Mouse (Mus musculus) midbrain, embryonic 15.5 days (tissue): ENCODE data around the gene Gm27027. TPM values are rescaled to one million over a fixed set of nuclear protein-coding genes. Genes with fewer than 3 reads are reported as not detected.

Source experiments
- ATAC-seq: fragments of 200-750 bp; cut with Nextera tagmentation; replicated peaks from 2 replicates; pipeline ENCODE4 v1.8.0; 2017; ENCODE audit warnings: moderate TSS enrichment
- H3K27ac ChIP-seq: fragments of 300-500 bp; sonication (generic); 2 replicates; pipeline ENCODE4 v1.5.1; 2015; ENCODE audit warnings: mild to moderate bottlenecking, inconsistent platforms
- H3K27me3 ChIP-seq: fragments of 300-500 bp; sonication (generic); replicated peaks from 2 replicates; pipeline ENCODE4 v1.6.1; 2015; ENCODE audit warnings: inconsistent platforms
- H3K36me3 ChIP-seq: fragments of 300-500 bp; sonication (generic); replicated peaks from 2 replicates; pipeline ENCODE4 v1.6.1; 2015; ENCODE audit warnings: inconsistent platforms
- H3K4me1 ChIP-seq: fragments of 300-500 bp; sonication (generic); 2 replicates; pipeline ENCODE4 v1.6.1; 2015; ENCODE audit warnings: inconsistent platforms
- H3K4me2 ChIP-seq: fragments of 300-500 bp; sonication (generic); 2 replicates; pipeline ENCODE4 v1.6.1; 2015; ENCODE audit warnings: inconsistent platforms, mild to moderate bottlenecking, moderate library complexity
- H3K4me3 ChIP-seq: fragments of 300-500 bp; sonication (generic); 2 replicates; pipeline ENCODE4 v1.5.1; 2015; ENCODE audit warnings: mild to moderate bottlenecking, inconsistent platforms
- H3K9ac ChIP-seq: fragments of 300-500 bp; sonication (generic); 2 replicates; pipeline ENCODE4 v1.6.1; 2015; ENCODE audit warnings: mild to moderate bottlenecking, inconsistent platforms
- H3K9me3 ChIP-seq: fragments of 300-500 bp; sonication (generic); 2 replicates; pipeline ENCODE4 v1.6.1; 2016; ENCODE audit warnings: inconsistent platforms
- WGBS: fragments of 180-500 bp; shearing (Covaris S2); methylation state at CpG from one replicate; pipeline ENCODE4 v1.1.7; 2015; ENCODE audit warnings: mixed read lengths; 5-methylcytosine and 5-hydroxymethylcytosine counted together
- polyA plus RNA-seq: library from polyadenylated mRNA; unstranded; fragments of >200 nt; fragmentation: Nextera tagmentation; extraction: Ambion mirVana; gene quantifications from 2 replicates; pipeline ENCODE4 v1.2.1, GENCODE M21; 2015

Gene Gm27027
- polyA plus RNA-seq, 1 experiment from 2014 or later: not detected

- Histone ChIP-seq H3K4me1 (no peaks in the 10 kb centered on the region), H3K27ac (no peak overlapping the region), H3K9ac (no peak overlapping the region), H3K4me3 (no peak overlapping the region), H3K36me3 (peaks cover 40% of the 10 kb centered on the region), H3K27me3 (no peaks in the 10 kb centered on the region), H3K4me2 (no peak overlapping the region), H3K9me3 (no peaks in the 10 kb centered on the region)
- WGBS: 87% methylated on average over 4 of the region's 4 CpGs
- ATAC-seq: 0 out of 2 replicates have a peak, but pooled peaks have one; percentile 37
These were observed 5.8 kb upstream of the Gm27027 start for GRCm38 (mm10) chr2:94001918-94002317.

- Histone ChIP-seq H3K9ac (no peak overlapping the region), H3K4me3 (no peak overlapping the region), H3K36me3 (peaks cover 41% of the 10 kb centered on the region), H3K4me1 (no peaks in the 10 kb centered on the region), H3K4me2 (no peak overlapping the region), H3K9me3 (no peaks in the 10 kb centered on the region), H3K27me3 (no peaks in the 10 kb centered on the region), H3K27ac (no peak overlapping the region)
- 94% methylated on average over 6 of the region's 6 CpGs for WGBS
- ATAC-seq: no peak
These were observed 5.3 kb upstream of the Gm27027 start for GRCm38 (mm10) chr2:94001411-94001810.

DNA sequence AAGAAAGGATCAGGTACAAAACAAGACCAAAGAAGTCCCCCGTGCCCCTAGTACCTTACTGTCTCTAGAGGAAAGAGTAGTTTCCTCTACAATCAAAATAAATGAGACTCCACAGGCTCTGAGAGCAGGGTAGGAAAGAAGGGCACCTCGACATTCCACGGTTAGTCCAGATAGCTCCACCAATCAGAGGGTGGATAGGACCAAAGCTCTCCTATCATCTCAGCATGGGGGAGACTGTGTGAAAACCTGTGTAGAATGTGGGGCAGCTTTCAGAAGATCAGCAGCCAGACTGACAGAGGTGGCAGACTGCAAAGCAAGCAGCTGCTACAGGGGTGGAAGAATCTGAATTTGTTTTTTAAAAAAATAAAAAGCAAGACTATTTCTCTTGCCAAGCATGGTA lies 3.3 kb downstream of the Gm27027 start:
- H3K9ac ChIP-seq: no peak overlapping the region
- H3K4me3 ChIP-seq: no peak overlapping the region
- ATAC-seq: peak; percentile 71
- peaks cover 29% of the 10 kb centered on the region for H3K36me3 ChIP-seq
- no peaks in the 10 kb centered on the region for H3K27me3 ChIP-seq
- no peak overlapping the region; the same call in 1 of the 2 replicates for H3K4me2 ChIP-seq
- WGBS: 41% methylated on average over 3 of the region's 3 CpGs
- no peaks in the 10 kb centered on the region for H3K9me3 ChIP-seq
- H3K4me1 ChIP-seq: peaks cover 10% of the 10 kb centered on the region
- peak overlapping the region; percentile 55 for H3K27ac ChIP-seq

DNA sequence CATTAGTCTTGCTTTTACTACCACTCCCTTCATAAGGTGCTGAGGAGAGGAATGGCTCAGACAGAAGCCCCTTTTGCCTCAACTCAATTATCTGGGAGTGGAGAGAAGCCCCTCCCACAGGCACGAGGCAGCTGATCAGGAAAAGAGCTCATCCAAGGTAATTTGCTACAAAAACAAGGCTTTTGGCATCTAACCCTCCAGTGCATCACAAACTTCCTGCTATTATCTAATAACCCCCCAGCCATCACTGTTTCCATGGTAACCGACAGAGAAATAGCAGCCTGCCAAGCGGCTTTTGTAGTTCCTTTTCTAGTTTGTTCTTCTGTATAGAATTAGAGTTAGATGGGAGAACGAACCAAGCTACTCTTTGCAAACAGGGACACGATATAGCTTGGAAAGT lies 3.9 kb downstream of the Gm27027 start:
- Histone ChIP-seq H3K4me1 (peaks cover 10% of the 10 kb centered on the region), H3K4me2 (no peak overlapping the region; the same call in 1 of the 2 replicates), H3K36me3 (peaks cover 29% of the 10 kb centered on the region), H3K27ac (peak overlapping the region; percentile 55), H3K9me3 (no peaks in the 10 kb centered on the region), H3K9ac (no peak overlapping the region), H3K27me3 (no peaks in the 10 kb centered on the region), H3K4me3 (no peak overlapping the region)
- ATAC-seq: peak; percentile 45
- 27% methylated on average over 5 of the region's 5 CpGs for WGBS

- Histone ChIP-seq H3K27ac (no peak overlapping the region), H3K9me3 (no peaks in the 10 kb centered on the region), H3K4me2 (no peak overlapping the region), H3K4me3 (no peak overlapping the region), H3K27me3 (no peaks in the 10 kb centered on the region), H3K9ac (no peak overlapping the region), H3K4me1 (peaks cover 10% of the 10 kb centered on the region), H3K36me3 (peaks cover 33% of the 10 kb centered on the region)
- ATAC-seq: no peak
- 89% methylated on average over 3 of the region's 3 CpGs for WGBS
These were observed 4.8 kb downstream of the Gm27027 start for GRCm38 (mm10) chr2:93991336-93991735.

DNA sequence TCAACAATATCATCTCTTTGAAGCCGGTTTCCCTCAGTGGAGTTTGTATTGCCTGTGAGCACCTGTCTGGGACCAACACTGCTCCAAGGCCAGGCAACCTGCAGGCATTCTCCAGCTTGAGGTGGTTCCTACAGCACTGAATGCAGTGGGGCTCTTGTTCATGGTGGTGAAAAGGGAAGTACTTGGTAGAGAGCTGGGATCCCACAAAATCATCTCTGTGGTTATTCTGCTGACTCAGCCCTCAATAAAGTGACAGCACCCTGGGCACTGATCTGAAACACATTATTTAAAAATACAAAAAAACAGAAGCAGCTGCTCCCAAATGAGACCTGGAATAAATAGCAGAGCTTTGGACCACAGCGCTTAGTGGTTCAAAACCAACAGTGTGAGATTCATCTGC lies 7.7 kb downstream of the Gm27027 start:
- H3K4me2 ChIP-seq: no peak overlapping the region
- H3K4me3 ChIP-seq: no peak overlapping the region
- no peak overlapping the region for H3K9ac ChIP-seq
- H3K27ac ChIP-seq: no peak overlapping the region
- peaks cover 10% of the 10 kb centered on the region for H3K4me1 ChIP-seq
- no peaks in the 10 kb centered on the region for H3K9me3 ChIP-seq
- H3K27me3 ChIP-seq: no peaks in the 10 kb centered on the region
- ATAC-seq: no peak
- WGBS: 98% methylated on average over 2 of the region's 2 CpGs
- peaks cover 10% of the 10 kb centered on the region; the same call in 1 of the 2 replicates for H3K36me3 ChIP-seq

DNA sequence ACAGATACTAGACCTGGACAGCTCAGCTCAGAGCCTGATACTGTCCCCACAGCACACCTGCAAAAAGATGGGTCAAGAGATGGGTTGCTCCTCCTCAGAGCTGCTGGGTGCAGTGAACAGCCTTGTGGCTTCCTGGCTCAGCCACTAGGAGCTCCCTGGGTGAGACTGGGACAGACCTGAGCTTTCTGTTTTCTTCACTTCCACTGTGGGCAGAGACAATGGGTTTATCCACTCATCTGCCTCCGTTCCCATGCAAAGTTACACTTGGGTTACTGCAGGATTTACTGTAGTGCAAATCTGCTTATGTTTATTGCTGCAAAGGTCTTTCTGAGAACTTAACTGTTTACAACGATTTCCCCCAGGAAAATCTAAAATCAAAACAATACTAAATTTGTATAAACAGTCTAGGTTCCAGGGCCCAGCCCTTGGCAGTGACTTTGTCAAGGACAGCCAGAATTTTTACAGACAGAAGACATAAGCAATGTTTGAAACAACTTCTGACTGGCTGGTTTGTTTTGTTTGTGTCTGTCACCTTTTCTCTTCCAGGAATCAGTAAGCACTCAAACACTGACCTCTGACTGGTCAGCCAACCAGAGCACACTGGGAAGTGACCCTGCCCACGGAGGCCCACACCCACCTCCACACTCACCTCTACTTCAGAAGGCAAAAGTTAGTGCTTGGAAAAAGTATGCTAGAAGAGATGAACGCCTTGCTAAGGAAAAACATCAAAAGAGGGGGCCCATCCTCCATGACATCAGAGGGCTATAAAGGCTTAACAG lies 13.5 kb downstream of the Gm27027 start:
- no peaks in the 10 kb centered on the region for H3K9me3 ChIP-seq
- no peak overlapping the region for H3K9ac ChIP-seq
- peaks cover 36% of the 10 kb centered on the region for H3K36me3 ChIP-seq
- H3K4me2 ChIP-seq: no peak overlapping the region
- H3K27ac ChIP-seq: no peak overlapping the region
- 87% methylated on average over 4 of the region's 4 CpGs for WGBS
- ATAC-seq: no peak
- no peaks in the 10 kb centered on the region for H3K4me1 ChIP-seq
- no peak overlapping the region for H3K4me3 ChIP-seq
- H3K27me3 ChIP-seq: no peaks in the 10 kb centered on the region

DNA sequence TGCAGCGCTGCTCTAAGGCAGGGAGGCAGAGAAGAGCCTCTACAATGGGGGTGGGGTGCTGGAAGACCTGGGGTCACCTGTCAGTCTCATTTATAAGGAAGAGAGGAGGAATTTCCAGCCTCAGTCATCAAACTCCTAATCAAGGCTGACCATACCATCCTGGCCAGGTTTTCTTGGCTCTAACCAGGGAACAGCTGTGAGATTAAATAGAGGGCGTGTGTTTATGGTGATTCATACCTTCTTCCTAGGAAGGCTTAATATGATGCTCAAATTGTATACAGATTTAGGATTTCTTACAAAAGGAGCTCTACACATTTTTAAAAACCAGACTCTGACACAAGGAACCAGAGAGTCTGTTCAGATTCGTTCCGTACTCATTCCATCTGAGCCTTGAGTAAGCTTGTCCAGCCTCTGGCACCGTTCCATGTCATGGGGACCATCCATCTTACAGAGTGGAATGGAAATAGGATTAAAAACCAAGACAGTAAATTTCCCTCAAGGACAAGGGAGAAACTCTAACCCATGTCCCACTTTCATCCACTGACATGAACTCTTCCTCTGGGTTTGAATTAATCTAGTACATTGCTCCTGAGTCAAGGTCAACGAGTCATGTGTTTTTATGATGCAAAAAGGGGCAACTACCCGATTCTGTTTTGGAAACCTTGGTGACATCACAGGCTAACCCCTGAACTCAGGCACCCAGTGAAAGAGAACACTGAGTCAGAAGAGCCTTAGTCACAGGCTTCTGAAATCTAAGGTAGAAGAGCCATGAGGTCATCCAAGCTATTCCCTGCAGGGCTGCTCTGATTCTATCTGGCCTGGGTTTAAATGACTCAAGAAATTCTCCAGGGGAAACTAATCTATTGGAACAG lies 16.7 kb downstream of the Gm27027 start:
- Histone ChIP-seq H3K4me1 (peaks cover 15% of the 10 kb centered on the region), H3K27me3 (no peaks in the 10 kb centered on the region), H3K4me2 (no peak overlapping the region), H3K9ac (no peak overlapping the region), H3K27ac (no peak overlapping the region), H3K9me3 (no peaks in the 10 kb centered on the region), H3K36me3 (peaks cover 31% of the 10 kb centered on the region), H3K4me3 (no peak overlapping the region)
- no peak for ATAC-seq
- WGBS: 92% methylated on average over 7 of the region's 7 CpGs

GRCm38 (mm10) chr2:93976436-93977252 lies 19.5 kb downstream of the Gm27027 start:
- ATAC-seq: peak; percentile 80
- Histone ChIP-seq H3K4me2 (peak overlapping the region; percentile 88), H3K36me3 (peaks cover 16% of the 10 kb centered on the region), H3K4me3 (peak overlapping the region; percentile 42), H3K27ac (peak overlapping the region; percentile 79), H3K4me1 (peaks cover 15% of the 10 kb centered on the region), H3K9me3 (no peaks in the 10 kb centered on the region), H3K9ac (peak overlapping the region; percentile 59), H3K27me3 (no peaks in the 10 kb centered on the region)
- 2% methylated on average over 37 of the region's 37 CpGs for WGBS

- Histone ChIP-seq H3K9me3 (no peaks in the 10 kb centered on the region), H3K27ac (peak overlapping the region; percentile 79), H3K27me3 (no peaks in the 10 kb centered on the region), H3K4me1 (peaks cover 15% of the 10 kb centered on the region), H3K9ac (peak overlapping the region; percentile 59), H3K36me3 (peaks cover 14% of the 10 kb centered on the region), H3K4me3 (peak overlapping the region; percentile 42), H3K4me2 (peak overlapping the region; percentile 88)
- ATAC-seq: peak; percentile 51
- 20% methylated on average over 21 of the region's 21 CpGs for WGBS
These were observed 20.4 kb downstream of the Gm27027 start for GRCm38 (mm10) chr2:93975526-93976435.

DNA sequence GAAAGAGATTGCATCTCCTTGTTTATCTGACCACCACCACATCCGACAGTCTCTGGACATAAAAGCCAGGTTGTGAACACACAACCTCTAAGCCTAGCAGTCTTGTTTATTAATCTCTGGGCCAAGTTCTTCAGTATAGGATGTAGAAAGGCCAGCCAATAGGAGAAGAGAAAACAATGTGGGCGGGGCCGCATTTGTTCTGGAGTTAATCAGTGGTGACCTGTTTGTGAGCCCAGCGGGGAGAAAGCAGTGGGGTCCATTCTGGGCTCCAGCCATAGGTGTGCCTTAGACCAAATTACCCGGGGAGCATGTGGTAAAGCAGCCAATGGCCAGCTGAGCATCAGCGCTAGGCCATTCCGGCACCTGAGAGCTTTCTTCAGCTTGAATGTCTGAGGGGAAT lies 21.1 kb downstream of the Gm27027 start:
- H3K9me3 ChIP-seq: no peaks in the 10 kb centered on the region
- H3K4me1 ChIP-seq: peaks cover 15% of the 10 kb centered on the region
- peaks cover 7% of the 10 kb centered on the region for H3K36me3 ChIP-seq
- 49% methylated on average over 7 of the region's 7 CpGs for WGBS
- no peak overlapping the region for H3K9ac ChIP-seq
- H3K27ac ChIP-seq: no peak overlapping the region
- no peak for ATAC-seq
- H3K4me3 ChIP-seq: no peak overlapping the region
- no peak overlapping the region for H3K4me2 ChIP-seq
- no peaks in the 10 kb centered on the region for H3K27me3 ChIP-seq
